Mouse (Mus musculus) CD4-positive, CD25-positive, alpha-beta regulatory T cell, adult 9 weeks (primary cell): ENCODE data around the gene Ascl3. TPM values are rescaled to one million over a fixed set of nuclear protein-coding genes. Genes with fewer than 3 reads are reported as not detected.

Source experiments
- polyA plus RNA-seq: library from polyadenylated mRNA; unstranded; fragments of 100-300 nt; shearing (Covaris generic); gene quantifications from one replicate; pipeline ENCODE4 v1.2.1, GENCODE M21; 2017

Ascl3 gene
- 0.55 TPM for polyA plus RNA-seq

DNA sequence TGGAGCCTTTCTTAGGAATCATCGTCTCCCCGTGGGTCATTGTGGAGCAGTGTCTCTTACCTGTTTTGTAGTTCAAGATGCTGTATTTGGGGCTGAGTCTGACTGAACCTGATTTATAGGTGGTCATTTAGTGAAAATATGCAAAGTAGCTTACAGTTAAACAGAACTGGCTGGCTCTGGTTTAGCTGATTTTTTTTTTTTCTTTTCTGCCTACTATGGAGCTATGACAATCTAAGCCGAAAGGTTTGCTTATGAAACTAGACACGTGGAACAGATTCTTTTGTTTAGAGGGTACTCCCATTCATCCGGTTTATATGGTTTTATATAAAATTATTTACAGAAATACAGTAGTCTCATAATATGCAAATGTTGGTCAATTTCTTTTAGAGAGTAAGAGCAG is at the start of gene Ascl3:
Gene Ascl3 (minus strand): TSS at position 101 of the 400 bp plus-strand sequence.

GRCm38 (mm10) chr7:109752008-109752925 is 20.7 kb upstream of the Ascl3 start, which contains the start of gene Tmem9b:
Tmem9b (minus strand) TSS chr7:109752875.

DNA sequence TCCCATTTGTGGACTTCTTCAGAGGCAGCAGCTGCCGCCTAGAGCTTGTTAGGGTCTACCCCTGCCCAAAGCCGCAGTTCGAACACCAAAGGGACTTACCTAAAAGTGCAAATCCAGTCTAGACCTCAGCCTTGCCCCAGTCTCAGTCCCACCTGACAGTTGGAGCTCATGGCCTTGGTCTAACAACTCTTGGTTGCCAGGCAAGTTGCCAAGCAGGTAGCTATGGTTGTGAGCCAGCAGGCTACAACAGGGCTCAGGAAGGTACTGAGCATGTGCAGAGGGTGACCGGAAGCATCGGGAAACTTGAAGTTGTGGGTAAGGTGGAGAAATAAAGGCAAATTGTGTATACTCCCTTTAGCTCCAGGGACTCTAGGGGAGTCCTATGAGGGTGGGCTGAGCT is 7.8 kb downstream of the Ascl3 start, which contains the start of gene BC051019:
Gene BC051019 (minus strand): TSS at position 154 of the 400 bp plus-strand sequence.

GRCm38 (mm10) chr7:109703190-109704015 is 28.1 kb downstream of the Ascl3 start, which contains the start of the genes St5 and Akip1:
St5 (minus strand) TSS chr7:109703605.
Akip1 (plus strand) TSS chr7:109703690.

Other genes starting within 250 kb of the Ascl3 start
- gene Trim66, start 223.6 kb downstream of the Ascl3 start, polyA plus RNA-seq = not detected
- 184 TPM for gene Rpl27a, start 212.6 kb downstream of the Ascl3 start, polyA plus RNA-seq
- gene St5, start 28.1 kb downstream of the Ascl3 start, polyA plus RNA-seq = 0.61 TPM
- gene Akip1, start 28.0 kb downstream of the Ascl3 start, polyA plus RNA-seq = 38.2 TPM
- gene BC051019, start 7.9 kb downstream of the Ascl3 start, polyA plus RNA-seq = not detected
- 56.3 TPM for gene Tmem9b, start 21.1 kb upstream of the Ascl3 start, polyA plus RNA-seq
- 0.32 TPM for gene Nrip3, start 50.3 kb upstream of the Ascl3 start, polyA plus RNA-seq
- gene Scube2, start 134.0 kb upstream of the Ascl3 start, polyA plus RNA-seq = not detected
- 13.9 TPM for gene Dennd5a, start 228.7 kb upstream of the Ascl3 start, polyA plus RNA-seq